ENCODE assay signal across 10 mouse cellular contexts in genomic region chr6:140546648-140547201, GRCm38 (mm10).
A peak's percentile ranks its signal among the peaks of the same experiment; 100 is the strongest.
DNase-seq lines count a peak whose midpoint lies in the region; ATAC-seq and TF ChIP-seq lines count a peak whose summit lies in the region.
"Had no signal": no experiment of that assay in that cellular context is flagged by ENCODE, and none has a peak within 500 bp of the region (broad histone marks: within the 10 kb centered on the region; RNA-seq: fewer than 3 reads in every experiment).

No protein-coding gene starts in this region.

- no peak for TF ChIP-seq CTCF in heart, adult 2 months (IDR thresholded peaks at IDR 0.05)

- no peaks in the 10 kb centered on the region for H3K9me3 ChIP-seq in neural tube, embryonic 13.5 days
- no peaks in the 10 kb centered on the region for H3K9me3 ChIP-seq in neural tube, embryonic 15.5 days (replicated peaks)
- H3K9me3 ChIP-seq: lung, embryonic 15.5 days had no signal

- peaks cover 2% of the 10 kb centered on the region for H3K79me2 ChIP-seq in heart, adult 2 months (replicated peaks; ENCODE audit: control insufficient read depth, insufficient read depth, low read length)

- DNase-seq in heart, adult 2 months: no peak
- DNase-seq in heart, adult 9 months (ENCODE audit: low spot score in 2 of 2): no peak
- DNase-seq in kidney, postnatal 10 days: peak; percentile 59
- peak; percentile 66 for DNase-seq in yolk sac, embryonic 10.5 days (ENCODE audit: low spot score)
- no peak for DNase-seq in B cell, adult 2 months
- no peak for DNase-seq in testis, postnatal 14 days (ENCODE audit: low spot score)

- no peak for ATAC-seq in neural tube, embryonic 13.5 days (ENCODE audit: low read depth)
- ATAC-seq in neural tube, embryonic 15.5 days (ENCODE audit: low FRiP score): no peak

- no peak overlapping the region for H3K4me2 ChIP-seq in neural tube, embryonic 13.5 days
- H3K4me2 ChIP-seq in neural tube, embryonic 15.5 days: no peak overlapping the region
- H3K4me2 ChIP-seq: lung, embryonic 15.5 days had no signal

- TF ChIP-seq EP300 in heart, adult 2 months (IDR thresholded peaks at IDR 0.05; ENCODE audit: insufficient read depth, low read depth, low read length): no peak

- H3K27me3 ChIP-seq in heart, adult 2 months (ENCODE audit: control insufficient read depth, insufficient read depth, low read length): no peaks in the 10 kb centered on the region
- no peaks in the 10 kb centered on the region for H3K27me3 ChIP-seq in neural tube, embryonic 13.5 days
- no peaks in the 10 kb centered on the region for H3K27me3 ChIP-seq in neural tube, embryonic 15.5 days (replicated peaks)
- H3K27me3 ChIP-seq: lung, embryonic 15.5 days had no signal

- H3K4me3 ChIP-seq in heart, adult 2 months: no peak overlapping the region
- H3K4me3 ChIP-seq in neural tube, embryonic 13.5 days: no peak overlapping the region
- no peak overlapping the region for H3K4me3 ChIP-seq in neural tube, embryonic 15.5 days (replicated peaks)
- H3K4me3 ChIP-seq: lung, embryonic 15.5 days; myocyte had no signal

- H3K9ac ChIP-seq in heart, adult 2 months (ENCODE audit: low read depth, low read length): peak overlapping the region; percentile 37
- no peak overlapping the region for H3K9ac ChIP-seq in neural tube, embryonic 13.5 days
- H3K9ac ChIP-seq in neural tube, embryonic 15.5 days (replicated peaks): no peak overlapping the region
- H3K9ac ChIP-seq: lung, embryonic 15.5 days had no signal

- H3K4me1 ChIP-seq in heart, adult 2 months (ENCODE audit: control insufficient read depth, insufficient read depth, low read length): peaks cover 8% of the 10 kb centered on the region
- peaks cover 23% of the 10 kb centered on the region for H3K4me1 ChIP-seq in neural tube, embryonic 13.5 days (replicated peaks)
- peaks cover 10% of the 10 kb centered on the region for H3K4me1 ChIP-seq in neural tube, embryonic 15.5 days

- intact Hi-C loops in heart, adult 2 months (cut with DNase I): no loop called here

- 16% methylated on average over 12 of the region's 12 CpGs for WGBS in heart, adult 2 months
- WGBS in neural tube, embryonic 13.5 days: 58% methylated on average over 12 of the region's 12 CpGs
- WGBS in neural tube, embryonic 15.5 days: 66% methylated on average over 12 of the region's 12 CpGs

- no peak for TF ChIP-seq POLR2A in heart, adult 2 months (IDR thresholded peaks at IDR 0.05; ENCODE audit: insufficient read depth, low read depth, low read length)

- H3K36me3 ChIP-seq in heart, adult 2 months (ENCODE audit: control insufficient read depth, insufficient read depth, low read length): peaks cover 3% of the 10 kb centered on the region; the same call in 1 of the 2 replicates
- H3K36me3 ChIP-seq in neural tube, embryonic 13.5 days: peaks cover 56% of the 10 kb centered on the region
- H3K36me3 ChIP-seq in neural tube, embryonic 15.5 days: peaks cover 40% of the 10 kb centered on the region

- H3K27ac ChIP-seq in heart, adult 2 months: peak overlapping the region; percentile 31; the same call in 1 of the 2 replicates
- 0 out of 2 replicates have a peak overlapping the region, but pooled peaks have one; percentile 33 for H3K27ac ChIP-seq in neural tube, embryonic 13.5 days (replicated peaks)
- H3K27ac ChIP-seq in neural tube, embryonic 15.5 days (replicated peaks): no peak overlapping the region
- H3K27ac ChIP-seq: lung, embryonic 15.5 days had no signal

Comparison
In these comparisons a context has a peak if more than half of its experiments do, and no peak if none do; other contexts are left out.
1. DNase-seq: peak in kidney, postnatal 10 days (single experiment) and yolk sac, embryonic 10.5 days (single experiment); none in heart, adult 2 months (0 of 2), heart, adult 9 months (0 of 2), B cell, adult 2 months (0 of 2) and testis, postnatal 14 days (single experiment).